Mouse (Mus musculus) liver, embryonic 16.5 days (tissue): ENCODE measurements at regions not wholly inside any gene's neighbourhood (a gene's known extent, or its start where the extent isn't known, plus 50 kb on each side); places are given as distances from the start of the nearest gene placed in this dataset.
"Not testable (repeated sequence)": the region's sequence is repeated elsewhere in the genome, so short reads cannot be mapped to it uniquely, and the experiment has no call there.

Experiments
- ATAC-seq: fragments of 200-750 bp; cut with Nextera tagmentation; 2 replicates; pipeline ENCODE4 v1.8.0; 2017; ENCODE audit warnings: low read depth, mild to moderate bottlenecking, moderate number of reproducible peaks, moderate library complexity
- H3K27ac ChIP-seq: fragments of 300-500 bp; sonication (generic); 2 replicates; pipeline ENCODE4 v1.5.1; 2014; ENCODE audit warnings: mild to moderate bottlenecking, low read length
- H3K27me3 ChIP-seq: fragments of 300-500 bp; sonication (generic); 2 replicates; pipeline ENCODE4 v1.6.1; 2014; ENCODE audit warnings: low read depth, low read length, mixed read lengths; ENCODE audit not compliant: control insufficient read depth, insufficient read depth
- H3K36me3 ChIP-seq: fragments of 300-500 bp; sonication (generic); 2 replicates; pipeline ENCODE4 v1.6.1; 2014; ENCODE audit warnings: mild to moderate bottlenecking; ENCODE audit not compliant: control insufficient read depth, insufficient read depth
- H3K4me1 ChIP-seq: fragments of 300-500 bp; sonication (generic); 2 replicates; pipeline ENCODE4 v1.6.1; 2014; ENCODE audit warnings: low read depth, low read length, mixed read lengths; ENCODE audit not compliant: control insufficient read depth
- H3K4me2 ChIP-seq: fragments of 300-500 bp; sonication (generic); 2 replicates; pipeline ENCODE4 v1.6.1; 2014; ENCODE audit warnings: low read depth, low read length, mixed read lengths
- H3K4me3 ChIP-seq: fragments of 300-500 bp; sonication (generic); 2 replicates; pipeline ENCODE4 v1.5.1; 2014; ENCODE audit warnings: low read depth, mild to moderate bottlenecking, low read length
- H3K9ac ChIP-seq: fragments of 300-500 bp; sonication (generic); 2 replicates; pipeline ENCODE4 v1.6.1; 2014; ENCODE audit warnings: low read depth, low read length
- H3K9me3 ChIP-seq: fragments of 300-500 bp; sonication (generic); replicated peaks from 2 replicates; pipeline ENCODE4 v1.6.1; 2016; ENCODE audit warnings: low read length; ENCODE audit not compliant: control insufficient read depth
- WGBS: fragments of 180-500 bp; shearing (Covaris S2); extraction: QIAGEN DNeasy Blood & Tissue Kit; methylation state at CpG from one replicate; pipeline ENCODE4 v1.1.7; 2014; ENCODE audit not compliant: insufficient replicate concordance; 5-methylcytosine and 5-hydroxymethylcytosine counted together

DNA sequence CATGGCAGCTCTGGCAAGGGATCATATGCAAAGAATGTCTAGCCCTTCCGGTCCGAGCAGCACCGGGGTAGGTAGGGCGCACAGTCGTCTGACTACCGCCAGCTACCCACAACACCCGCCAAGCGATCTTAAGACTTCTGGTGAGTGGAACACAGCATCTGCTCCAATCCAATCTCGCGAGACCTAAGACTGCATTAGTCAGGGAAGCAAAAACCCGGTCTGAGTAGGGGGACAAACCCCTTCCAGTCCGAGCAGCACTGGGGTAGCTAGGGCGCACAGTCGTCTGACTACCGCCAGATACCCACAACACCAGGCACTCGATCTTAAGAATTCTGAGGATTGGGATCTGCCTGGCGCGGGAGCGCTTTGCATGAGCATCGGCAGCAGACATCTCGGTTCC is 57.1 kb downstream of the Nap1l2 start:
- 56% methylated on average over 21 of the region's 21 CpGs for WGBS
- not testable (repeated sequence) for H3K27ac ChIP-seq, H3K4me2 ChIP-seq, H3K36me3 ChIP-seq, H3K4me1 ChIP-seq, H3K9ac ChIP-seq, H3K27me3 ChIP-seq, H3K4me3 ChIP-seq, ATAC-seq, H3K9me3 ChIP-seq

- Histone ChIP-seq H3K27ac (no peak overlapping the region), H3K4me1 (no peaks in the 10 kb centered on the region), H3K36me3 (no peaks in the 10 kb centered on the region), H3K4me2 (no peak overlapping the region), H3K9ac (no peak overlapping the region), H3K4me3 (no peak overlapping the region), H3K27me3 (no peaks in the 10 kb centered on the region; the same call in 1 of the 2 replicates), H3K9me3 (no peaks in the 10 kb centered on the region)
- no peak for ATAC-seq
- 23% methylated on average over 1 of the region's 1 CpGs for WGBS
Observed at GRCm38 (mm10) chrX:103109181-103109580, 77.3 kb downstream of the Nap1l2 start.

GRCm38 (mm10) chrX:103067730-103068621 is 118.5 kb downstream of the Nap1l2 start:
- H3K36me3 ChIP-seq, H3K4me2 ChIP-seq, H3K9me3 ChIP-seq, ATAC-seq, H3K27me3 ChIP-seq, H3K4me3 ChIP-seq, H3K4me1 ChIP-seq, H3K27ac ChIP-seq, H3K9ac ChIP-seq: not testable (repeated sequence)
- WGBS: 40% methylated on average over 2 of the region's 50 CpGs

DNA sequence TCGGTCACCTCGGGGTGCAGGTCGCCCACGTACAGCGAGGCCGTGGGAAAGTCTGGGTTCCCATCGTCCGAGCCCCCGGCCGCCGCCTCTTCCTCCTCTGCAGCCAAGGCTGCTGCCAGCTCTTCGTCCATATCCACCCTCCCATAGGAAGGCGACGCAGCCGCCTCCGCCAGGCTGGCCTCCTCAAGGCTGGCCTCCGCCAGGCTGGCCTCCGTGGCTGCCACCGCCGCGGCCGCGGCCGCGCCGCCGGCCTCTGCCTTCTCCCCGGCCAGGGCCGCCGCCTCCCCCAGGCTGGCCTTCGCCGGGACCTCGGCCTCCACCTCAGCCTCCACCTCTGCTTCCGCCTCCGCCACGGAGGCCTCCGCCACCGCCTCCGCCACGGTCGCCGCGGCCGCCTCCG is 119.3 kb downstream of the Nap1l2 start:
- not testable (repeated sequence) for H3K27ac ChIP-seq, H3K36me3 ChIP-seq, H3K4me1 ChIP-seq, H3K9me3 ChIP-seq, H3K9ac ChIP-seq, H3K4me3 ChIP-seq, H3K4me2 ChIP-seq, H3K27me3 ChIP-seq, ATAC-seq
- WGBS: no CpG with 5 or more reads among the region's 45 CpGs

GRCm38 (mm10) chrX:103026256-103027028 is 98.3 kb downstream of the 1700018G05Rik start:
- H3K4me3 ChIP-seq: peak overlapping the region; percentile 25; the same call in 1 of the 2 replicates

DNA sequence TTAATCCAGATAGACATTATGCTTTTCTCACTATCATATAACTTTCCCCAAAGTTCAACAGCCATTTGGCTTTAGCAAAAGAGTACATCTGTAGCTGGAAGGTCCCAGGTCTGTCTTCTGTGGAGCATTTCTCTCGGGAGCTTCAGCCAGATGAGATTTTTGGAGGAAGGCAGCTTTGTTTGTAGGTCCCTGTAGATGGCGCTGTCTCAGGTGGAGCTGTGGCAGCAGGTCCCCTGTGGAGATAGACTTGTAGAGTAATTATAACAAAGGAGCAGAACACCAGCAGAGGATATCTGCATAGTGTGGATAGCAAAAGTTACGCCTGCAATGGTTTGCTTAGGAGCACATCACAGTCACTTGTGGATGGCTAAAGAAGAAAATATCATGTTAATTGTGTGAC is 97.3 kb downstream of the 1700018G05Rik start:
- not testable (repeated sequence) for H3K27ac ChIP-seq, H3K27me3 ChIP-seq, H3K9ac ChIP-seq, H3K4me1 ChIP-seq, H3K4me3 ChIP-seq, ATAC-seq, H3K36me3 ChIP-seq, H3K9me3 ChIP-seq
- 19% methylated on average over 3 of the region's 3 CpGs for WGBS
- peak overlapping the region; percentile 51; the same call in 1 of the 2 replicates for H3K4me2 ChIP-seq

More at GRCm38 (mm10) chrX:103026256-103027028, 98.3 kb downstream of the 1700018G05Rik start:
- Histone ChIP-seq H3K9ac (no peak overlapping the region), H3K9me3 (no peaks in the 10 kb centered on the region), H3K4me1 (no peaks in the 10 kb centered on the region), H3K4me2 (peak overlapping the region; percentile 51), H3K27me3 (no peaks in the 10 kb centered on the region), H3K36me3 (no peaks in the 10 kb centered on the region), H3K27ac (no peak overlapping the region)
- ATAC-seq: no peak
- WGBS: 14% methylated on average over 20 of the region's 22 CpGs

- H3K9me3 ChIP-seq, H3K9ac ChIP-seq, H3K4me3 ChIP-seq, H3K27ac ChIP-seq, H3K36me3 ChIP-seq, ATAC-seq, H3K27me3 ChIP-seq, H3K4me1 ChIP-seq, H3K4me2 ChIP-seq: not testable (repeated sequence)
- no CpG with 5 or more reads among the region's 61 CpGs for WGBS
Observed at GRCm38 (mm10) chrX:103013425-103014057, 85.4 kb downstream of the 1700018G05Rik start.

DNA sequence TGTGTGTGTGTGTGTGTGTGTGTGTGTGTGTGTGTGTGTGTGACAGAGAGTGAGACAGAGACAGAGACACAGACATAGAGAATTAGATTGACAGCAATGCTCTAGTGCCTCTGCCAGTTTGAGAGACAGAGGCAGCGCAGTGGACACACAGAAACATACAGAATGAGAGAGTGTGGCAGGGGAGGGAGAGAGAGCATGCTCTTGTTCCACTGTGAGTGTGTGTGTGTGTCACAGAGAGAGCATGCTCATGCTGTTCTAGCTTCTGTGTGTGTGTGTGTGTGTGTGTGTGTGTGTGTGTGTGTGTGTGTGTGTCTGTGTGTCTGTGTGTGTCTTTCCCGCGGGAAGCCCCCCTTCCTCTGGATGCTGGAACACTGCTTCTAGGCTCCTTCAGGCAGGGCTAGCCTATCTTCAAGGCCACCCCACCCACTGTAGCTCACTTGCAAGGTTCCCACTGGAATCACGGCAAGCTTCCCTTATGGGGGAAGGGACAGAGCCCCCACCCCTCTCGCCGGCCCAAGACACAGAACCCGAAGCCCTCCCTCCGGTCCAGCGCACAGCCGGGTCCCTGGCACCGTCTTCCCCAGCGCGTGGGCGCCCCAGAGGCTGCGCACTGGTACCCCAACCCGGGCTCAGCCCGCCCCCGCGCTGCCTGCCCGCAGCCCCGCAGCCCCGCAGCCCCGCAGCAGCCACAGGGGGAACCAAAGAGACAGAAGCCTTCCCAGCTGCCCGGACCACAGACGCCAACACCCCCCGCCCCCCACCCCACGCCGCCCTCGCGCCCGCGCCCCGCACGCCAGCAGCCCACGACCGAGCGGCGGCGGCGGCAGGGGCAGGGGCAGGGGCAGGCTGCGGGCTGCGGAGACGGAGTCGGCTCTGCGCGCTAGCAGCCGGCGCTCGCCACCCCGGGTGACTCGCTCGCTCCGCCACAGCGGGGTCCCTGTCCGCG is 84.4 kb downstream of the 1700018G05Rik start:
- no CpG with 5 or more reads among the region's 56 CpGs for WGBS
- not testable (repeated sequence) for H3K9me3 ChIP-seq, H3K27me3 ChIP-seq, H3K36me3 ChIP-seq, H3K9ac ChIP-seq, H3K27ac ChIP-seq, H3K4me3 ChIP-seq, H3K4me1 ChIP-seq, H3K4me2 ChIP-seq, ATAC-seq
